Mouse (Mus musculus): ENCODE results near the gene Nup214. TPM values are rescaled to one million over a fixed set of nuclear protein-coding genes. Genes with fewer than 3 reads are reported as not detected.

Gene Nup214
- polyA plus RNA-seq, 2 experiments = 13.5 to 33.6 TPM

DNA sequence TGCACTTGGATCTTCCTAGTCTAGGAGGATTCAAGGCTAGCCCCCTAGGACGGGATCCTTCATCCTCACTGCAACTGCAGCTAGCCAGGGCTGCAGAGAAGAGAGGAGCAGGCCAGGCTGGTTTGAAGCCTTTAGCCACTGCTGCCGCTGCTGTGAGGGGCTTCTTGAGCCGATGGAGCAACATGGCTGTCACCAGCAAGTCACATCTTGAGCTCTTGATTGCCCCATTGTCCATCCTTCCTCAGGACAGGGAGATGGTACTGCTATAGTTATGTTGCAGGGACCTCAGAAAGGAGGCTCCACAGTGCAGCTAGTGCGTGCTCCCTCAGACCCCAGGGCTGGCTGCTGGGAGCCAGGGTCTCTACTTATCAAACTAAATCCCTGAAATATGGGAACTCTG lies 83.6 kb downstream of the Nup214 start:
- no peak for TF ChIP-seq EP300 (IDR thresholded peaks at IDR 0.05; ENCODE audit: low read depth)
- no peak for TF ChIP-seq CTCF (IDR thresholded peaks at IDR 0.05; ENCODE audit: low read depth)
- no peaks in the 10 kb centered on the region for H3K9me3 ChIP-seq (ENCODE audit: control insufficient read depth, low read length)
- no peak for ATAC-seq (ENCODE audit: insufficient read depth)
- no peak overlapping the region for H3K4me2 ChIP-seq (ENCODE audit: low read depth)
- 74% methylated on average over 4 of the region's 4 CpGs for WGBS (ENCODE audit: insufficient replicate concordance)
- H3K36me3 ChIP-seq (replicated peaks; ENCODE audit: control insufficient read depth, insufficient read depth, low read depth) = no peaks in the 10 kb centered on the region
- DNase-seq (ENCODE audit: low read depth in 3 of 3, low spot score in 3 of 3) = no peak
- H3K4me3 ChIP-seq (ENCODE audit: insufficient read depth in 1 of 2, low read depth in 2 of 2, low read length in 2 of 2) = no peak overlapping the region
- H3K27me3 ChIP-seq (ENCODE audit: control insufficient read depth, insufficient read depth, low read length) = no peaks in the 10 kb centered on the region
- peaks cover 32 to 43% of the 10 kb centered on the region in 2 experiments for H3K4me1 ChIP-seq (replicated peaks; ENCODE audit: control insufficient read depth in 2 of 2, insufficient read depth in 2 of 2, low read length in 1 of 2)
- no peak overlapping the region for H3K27ac ChIP-seq
- H3K9ac ChIP-seq (replicated peaks) = no peak overlapping the region

DNA sequence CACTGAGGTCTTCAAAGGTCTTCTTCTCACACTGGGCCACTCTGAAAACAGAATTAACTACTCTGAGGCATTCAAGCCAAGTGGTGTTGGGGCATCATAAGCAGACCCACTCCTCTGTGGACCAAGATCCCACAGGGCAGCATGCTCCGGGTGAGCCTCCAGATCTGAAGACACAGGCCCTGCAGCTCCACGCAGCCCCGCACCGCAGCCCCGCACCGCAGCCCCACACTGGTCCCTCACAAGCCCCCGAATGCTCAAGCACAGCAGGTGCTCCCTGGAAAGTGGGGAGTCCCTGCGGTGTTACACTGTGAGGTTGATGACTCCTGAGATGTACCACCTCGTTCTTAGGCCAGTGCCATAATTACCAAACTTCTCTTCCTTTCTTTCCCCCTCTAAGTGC lies 84.0 kb downstream of the Nup214 start:
- H3K27me3 ChIP-seq (ENCODE audit: control insufficient read depth, insufficient read depth, low read length) = no peaks in the 10 kb centered on the region
- ATAC-seq (ENCODE audit: insufficient read depth) (no peak), DNase-seq (ENCODE audit: low read depth in 3 of 3, low spot score in 3 of 3) (no peak)
- H3K4me3 ChIP-seq (ENCODE audit: insufficient read depth in 1 of 2, low read depth in 2 of 2, low read length in 2 of 2) = no peak overlapping the region
- no peaks in the 10 kb centered on the region for H3K36me3 ChIP-seq (replicated peaks; ENCODE audit: control insufficient read depth, insufficient read depth, low read depth)
- no peak overlapping the region for H3K4me2 ChIP-seq (ENCODE audit: low read depth)
- H3K9me3 ChIP-seq (ENCODE audit: control insufficient read depth, low read length) = no peaks in the 10 kb centered on the region
- TF ChIP-seq EP300 (IDR thresholded peaks at IDR 0.05; ENCODE audit: low read depth) = no peak
- no peak for TF ChIP-seq CTCF (IDR thresholded peaks at IDR 0.05; ENCODE audit: low read depth)
- H3K9ac ChIP-seq (replicated peaks) = no peak overlapping the region
- H3K27ac ChIP-seq = no peak overlapping the region
- WGBS (ENCODE audit: insufficient replicate concordance) = 79% methylated on average over 9 of the region's 9 CpGs
- H3K4me1 ChIP-seq (replicated peaks; ENCODE audit: control insufficient read depth in 2 of 2, insufficient read depth in 2 of 2, low read length in 1 of 2) = peaks cover 37 to 47% of the 10 kb centered on the region in 2 experiments

DNA sequence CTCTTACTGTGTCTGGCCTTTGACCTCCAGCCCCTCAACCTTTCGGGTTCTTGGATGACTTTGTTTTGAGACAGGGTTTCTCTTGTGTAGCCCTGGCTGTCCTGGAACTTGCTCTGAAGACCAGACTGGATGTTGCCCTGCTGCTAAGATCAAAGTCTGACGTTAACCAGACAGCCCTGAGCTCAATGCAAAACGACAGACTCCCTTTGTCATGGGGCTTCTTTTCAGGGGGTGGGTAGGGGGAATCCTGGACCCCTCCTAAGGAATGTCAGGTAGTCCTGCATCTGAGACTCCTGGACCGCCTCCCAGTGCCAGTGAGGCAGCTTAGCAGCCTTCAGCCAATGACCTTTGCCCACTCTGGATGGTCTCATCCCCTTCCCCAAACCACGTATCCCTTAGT lies 84.5 kb downstream of the Nup214 start:
- Histone ChIP-seq H3K9me3 (ENCODE audit: control insufficient read depth, low read length) (no peaks in the 10 kb centered on the region), H3K9ac (replicated peaks) (no peak overlapping the region), H3K27ac (no peak overlapping the region), H3K27me3 (ENCODE audit: control insufficient read depth, insufficient read depth, low read length) (no peaks in the 10 kb centered on the region), H3K4me3 (ENCODE audit: insufficient read depth in 1 of 2, low read depth in 2 of 2, low read length in 2 of 2) (no peak overlapping the region), H3K4me2 (ENCODE audit: low read depth) (no peak overlapping the region), H3K36me3 (replicated peaks; ENCODE audit: control insufficient read depth, insufficient read depth, low read depth) (no peaks in the 10 kb centered on the region), H3K4me1 (replicated peaks; ENCODE audit: control insufficient read depth in 2 of 2, insufficient read depth in 2 of 2, low read length in 1 of 2) (peaks cover 41 to 52% of the 10 kb centered on the region in 2 experiments)
- DNase-seq (ENCODE audit: low read depth in 3 of 3, low spot score in 3 of 3) (no peak), ATAC-seq (ENCODE audit: insufficient read depth) (no peak)
- WGBS (ENCODE audit: insufficient replicate concordance) = 57% methylated on average over 5 of the region's 5 CpGs
- no peak for TF ChIP-seq EP300 (IDR thresholded peaks at IDR 0.05; ENCODE audit: low read depth)
- TF ChIP-seq CTCF (IDR thresholded peaks at IDR 0.05; ENCODE audit: low read depth) = no peak

DNA sequence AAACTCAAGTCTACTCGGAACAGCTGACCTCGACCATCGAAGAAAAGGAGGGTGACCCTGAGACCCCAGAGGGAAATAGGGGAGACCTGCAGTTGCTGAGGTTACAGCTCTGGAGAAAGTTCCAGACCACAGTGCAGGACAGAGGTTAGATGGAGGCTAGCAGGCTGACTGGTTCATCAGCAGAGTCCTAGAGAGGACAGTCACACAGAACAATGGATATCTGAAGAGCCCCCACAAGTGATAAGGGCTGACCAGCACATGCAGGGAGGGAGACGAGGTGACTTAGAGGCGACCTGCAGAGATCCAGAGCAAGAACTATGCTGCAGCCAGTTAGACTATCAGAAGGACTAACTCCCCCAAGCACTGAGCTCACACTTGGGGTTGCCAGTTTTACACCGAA lies 85.4 kb downstream of the Nup214 start:
- WGBS (ENCODE audit: insufficient replicate concordance) = 59% methylated on average over 6 of the region's 6 CpGs
- H3K4me2 ChIP-seq (ENCODE audit: low read depth) = no peak overlapping the region
- no peaks in the 10 kb centered on the region for H3K9me3 ChIP-seq (ENCODE audit: control insufficient read depth, low read length)
- no peak overlapping the region for H3K4me3 ChIP-seq (ENCODE audit: insufficient read depth in 1 of 2, low read depth in 2 of 2, low read length in 2 of 2)
- peaks cover 44 to 57% of the 10 kb centered on the region in 2 experiments for H3K4me1 ChIP-seq (replicated peaks; ENCODE audit: control insufficient read depth in 2 of 2, insufficient read depth in 2 of 2, low read length in 1 of 2)
- DNase-seq (ENCODE audit: low read depth in 3 of 3, low spot score in 3 of 3) (no peak), ATAC-seq (ENCODE audit: insufficient read depth) (no peak)
- H3K36me3 ChIP-seq (replicated peaks; ENCODE audit: control insufficient read depth, insufficient read depth, low read depth) = no peaks in the 10 kb centered on the region
- no peak overlapping the region for H3K9ac ChIP-seq (replicated peaks)
- no peaks in the 10 kb centered on the region for H3K27me3 ChIP-seq (ENCODE audit: control insufficient read depth, insufficient read depth, low read length)
- TF ChIP-seq CTCF (IDR thresholded peaks at IDR 0.05; ENCODE audit: low read depth) = no peak
- no peak overlapping the region for H3K27ac ChIP-seq

DNA sequence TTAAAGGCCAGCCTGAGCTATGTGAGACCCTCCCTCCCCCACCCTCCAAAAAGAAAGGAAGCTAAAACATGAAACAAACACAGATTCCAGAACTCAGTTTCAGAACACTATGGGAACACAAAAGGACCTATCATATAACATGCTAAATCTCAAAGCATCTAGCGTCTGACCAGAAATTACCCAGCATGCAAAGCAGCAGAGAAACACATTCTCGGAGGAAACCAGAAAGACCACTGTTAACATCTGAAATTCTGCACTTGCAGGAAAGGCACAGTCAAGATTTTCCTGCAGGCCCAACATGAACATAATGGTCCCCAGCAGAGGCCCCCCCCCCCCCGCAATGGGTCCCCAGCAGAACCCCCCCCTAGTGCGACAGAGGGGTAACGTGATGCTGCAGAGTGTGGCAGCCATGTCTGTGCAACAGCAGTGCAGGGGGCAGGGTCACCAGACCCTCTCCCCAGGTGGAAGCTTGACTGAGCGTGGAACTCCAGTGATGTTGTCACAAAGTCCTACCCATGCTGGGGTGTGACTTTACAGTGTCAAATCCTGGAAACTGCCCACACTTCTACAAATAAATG lies 86.1 kb downstream of the Nup214 start:
- no peak overlapping the region for H3K9ac ChIP-seq (replicated peaks)
- WGBS (ENCODE audit: insufficient replicate concordance) = 64% methylated on average over 6 of the region's 6 CpGs
- peaks cover 44 to 57% of the 10 kb centered on the region in 2 experiments for H3K4me1 ChIP-seq (replicated peaks; ENCODE audit: control insufficient read depth in 2 of 2, insufficient read depth in 2 of 2, low read length in 1 of 2)
- TF ChIP-seq CTCF (IDR thresholded peaks at IDR 0.05; ENCODE audit: low read depth) (no peak), EP300 (IDR thresholded peaks at IDR 0.05; ENCODE audit: low read depth) (no peak)
- no peak overlapping the region for H3K4me3 ChIP-seq (ENCODE audit: insufficient read depth in 1 of 2, low read depth in 2 of 2, low read length in 2 of 2)
- no peak for DNase-seq (ENCODE audit: low read depth in 3 of 3, low spot score in 3 of 3)
- no peak overlapping the region for H3K4me2 ChIP-seq (ENCODE audit: low read depth)
- peak overlapping the region; percentile 61; the same call in 1 of the 2 replicates for H3K27ac ChIP-seq
- no peaks in the 10 kb centered on the region; the same call in 1 of the 2 replicates for H3K36me3 ChIP-seq (replicated peaks; ENCODE audit: control insufficient read depth, insufficient read depth, low read depth)
- no peaks in the 10 kb centered on the region for H3K27me3 ChIP-seq (ENCODE audit: control insufficient read depth, insufficient read depth, low read length)
- ATAC-seq (ENCODE audit: insufficient read depth) = no peak
- H3K9me3 ChIP-seq (ENCODE audit: control insufficient read depth, low read length) = no peaks in the 10 kb centered on the region

Measured in liver, embryonic 14.5 days (tissue).